Mouse (Mus musculus) Patski (cell line): ENCODE results near the gene Trak1. TPM values are rescaled to one million over a fixed set of nuclear protein-coding genes. Genes with fewer than 3 reads are reported as not detected.
A peak's percentile ranks its signal among the peaks of the same experiment; 100 is the strongest.
"Not testable (repeated sequence)": the region's sequence is repeated elsewhere in the genome, so short reads cannot be mapped to it uniquely, and the experiment has no call there.

Experiments used
- ATAC-seq: fragments of 100-300 bp; one replicate; pipeline ENCODE4 v1.8.0; 2021
- CTCF ChIA-PET: fragments of 350-600 bp; sonication (Branson Sonifier 250); formaldehyde crosslinking; loops from one replicate; lab custom pipeline; 2022; ENCODE audit warnings: inconsistent platforms; lab: Charles Lee
- POLR2A ChIA-PET: fragments of 350-600 bp; sonication (Branson Sonifier 250); formaldehyde crosslinking; loops from one replicate; lab custom pipeline; 2022; ENCODE audit warnings: antibody characterized with exemption, inconsistent platforms; lab: Charles Lee
- DNase-seq: peaks from one replicate; pipeline ENCODE4 v3.0.0-alpha.2; 2011; ENCODE audit warnings: low read depth, low spot score
- H3K27me3 ChIP-seq: fragments of 371-371 bp; one replicate; pipeline ENCODE4 v1.5.1; 2021
- CTCF ChIP-seq: fragments of 100-300 bp; IDR thresholded peaks from one replicate; pipeline ENCODE4 v1.5.1; 2021
- in situ Hi-C: fragments of 300-500 bp; cut with MboI; formaldehyde crosslinking; loops from 3 replicates; pipeline ENCODE4 v1.11.1; 2018; ENCODE audit warnings: low pct_unique_long_range_greater_than_20kb, mixed read lengths
- polyA plus RNA-seq: library from polyadenylated mRNA; unstranded; gene quantifications from one replicate; pipeline ENCODE4 v1.2.3, GENCODE M21; 2021

Gene Trak1
- polyA plus RNA-seq, 1 experiment from 2014 or later, result 49.4 TPM

GRCm38 (mm10) chr9:121436501-121436900 lies 139.2 kb downstream of the Trak1 start:
- in situ Hi-C loops, result no loop called here
- TF ChIP-seq CTCF, result no peak
- ChIA-PET CTCF (interaction anchor here (1.8 kb wide), 1 partner anchor 9 kb away, joined by 5 read pairs; no protein-coding TSS in a partner anchor), POLR2A (no interaction called here)
- H3K27me3 ChIP-seq, result no peaks in the 10 kb centered on the region
- ATAC-seq, result no peak
- DNase-seq, result no peak

DNA sequence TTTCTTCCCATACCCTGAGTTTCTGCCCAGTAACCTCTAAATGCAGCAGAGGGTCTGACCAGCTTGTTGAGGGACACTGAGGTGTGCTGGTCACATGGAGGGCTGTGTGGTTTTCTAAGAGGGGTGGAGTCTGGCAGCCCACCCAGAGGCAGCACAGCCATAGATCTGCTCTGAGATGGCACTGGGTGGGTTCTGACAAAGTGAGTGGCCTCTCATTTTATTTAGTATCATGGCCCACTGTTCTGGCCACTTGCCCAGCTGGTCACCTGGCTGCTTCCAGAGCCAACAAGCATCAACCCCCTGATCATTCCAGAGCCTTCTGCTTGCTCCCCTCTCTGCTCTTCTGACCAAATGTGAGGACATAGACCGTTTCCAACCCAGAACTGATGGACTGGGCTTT lies 144.8 kb downstream of the Trak1 start:
- H3K27me3 ChIP-seq, result no peaks in the 10 kb centered on the region
- no peak for TF ChIP-seq CTCF
- no peak for ATAC-seq
- DNase-seq, result no peak
- in situ Hi-C loops, result no loop called here
- ChIA-PET POLR2A (interaction anchor here (0.8 kb wide), 1 partner anchor 36 kb away, joined by 3 read pairs; no protein-coding TSS in a partner anchor), CTCF (interaction anchor here (1.2 to 1.9 kb wide), 3 partner anchors 11 to 50 kb away, joined by 3 to 4 read pairs (median 3); no protein-coding TSS in a partner anchor)

- in situ Hi-C loops, result no loop called here
- H3K27me3 ChIP-seq, result no peaks in the 10 kb centered on the region
- CTCF ChIA-PET, result interaction anchor here (1.2 to 2.1 kb wide), 3 partner anchors 9 to 57 kb away, joined by 3 to 6 read pairs (median 4); no protein-coding TSS in a partner anchor
- DNase-seq, result no peak
- POLR2A ChIA-PET, result interaction anchor here (1.7 kb wide), 1 partner anchor 9 kb away, joined by 3 read pairs; no protein-coding TSS in a partner anchor
- no peak for TF ChIP-seq CTCF
- ATAC-seq, result no peak
Measured at GRCm38 (mm10) chr9:121443696-121444366, 146.5 kb downstream of the Trak1 start.

DNA sequence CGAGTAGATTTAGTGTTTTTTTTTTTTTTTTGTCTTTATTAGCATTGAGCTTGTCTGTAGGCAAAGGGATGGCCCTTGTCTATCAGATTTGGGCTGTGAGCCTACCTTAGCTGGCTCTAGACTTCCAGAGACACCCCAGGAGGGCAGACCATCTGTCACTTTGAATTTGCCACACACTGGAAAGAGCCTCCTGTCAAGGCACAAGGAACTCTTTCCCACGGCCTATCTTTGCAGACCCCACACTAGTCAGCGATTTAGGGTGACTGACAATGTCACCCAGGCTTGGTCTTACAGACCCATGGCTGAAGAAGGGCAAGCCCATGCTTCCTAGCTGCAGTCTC lies 147.0 kb downstream of the Trak1 start:
- in situ Hi-C loops, result no loop called here
- CTCF ChIA-PET, result interaction anchor here (1.7 to 2.1 kb wide), 3 partner anchors 7 to 58 kb away, joined by 4 to 6 read pairs (median 5); no protein-coding TSS in a partner anchor
- no peak for TF ChIP-seq CTCF
- POLR2A ChIA-PET, result interaction anchor here (1.7 kb wide), 1 partner anchor 8 kb away, joined by 3 read pairs; no protein-coding TSS in a partner anchor
- DNase-seq (no peak), ATAC-seq (no peak)
- no peaks in the 10 kb centered on the region for H3K27me3 ChIP-seq

- TF ChIP-seq CTCF, result no peak
- CTCF ChIA-PET, result interaction anchor here (0.9 to 2.1 kb wide), 5 partner anchors 8 to 59 kb away, joined by 3 to 6 read pairs (median 5); no protein-coding TSS in a partner anchor
- ATAC-seq, result no peak
- H3K27me3 ChIP-seq, result no peaks in the 10 kb centered on the region
- POLR2A ChIA-PET, result no interaction called here
- no peak for DNase-seq
- in situ Hi-C loops, result loop anchor here (5.0 kb wide), 1 partner anchor 58 kb away; no protein-coding TSS in a partner anchor
Measured at GRCm38 (mm10) chr9:121445364-121445763, 148.1 kb downstream of the Trak1 start.

DNA sequence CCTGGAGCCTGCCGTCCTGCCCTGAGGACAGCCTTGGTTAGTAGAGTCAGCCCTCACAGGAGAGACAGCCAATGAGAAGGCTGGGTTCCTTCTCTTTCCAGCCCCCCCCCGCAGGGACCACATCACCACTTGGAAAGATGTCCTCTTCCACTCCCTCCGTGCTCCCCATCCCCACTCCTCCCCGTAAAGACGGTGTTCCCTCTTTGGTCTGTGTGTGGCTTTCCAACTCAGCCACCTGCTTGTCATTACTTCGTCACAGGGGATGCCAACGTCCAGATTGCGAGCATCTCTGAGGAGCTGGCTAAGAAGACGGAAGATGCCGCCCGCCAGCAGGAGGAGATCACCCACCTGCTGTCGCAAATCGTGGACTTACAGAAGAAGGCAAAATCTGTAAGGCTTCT lies 149.1 kb downstream of the Trak1 start:
- H3K27me3 ChIP-seq, result no peaks in the 10 kb centered on the region
- TF ChIP-seq CTCF, result no peak
- no peak for DNase-seq
- ChIA-PET CTCF (interaction anchor here (1.7 kb wide), 1 partner anchor 54 kb away, joined by 6 read pairs; no protein-coding TSS in a partner anchor), POLR2A (no interaction called here)
- ATAC-seq, result no peak
- in situ Hi-C loops, result loop anchor here (5.0 kb wide), 1 partner anchor 59 kb away; no protein-coding TSS in a partner anchor

GRCm38 (mm10) chr9:121452342-121452942 lies 155.1 kb downstream of the Trak1 start:
- ChIA-PET POLR2A (interaction anchor here (1.4 kb wide), 1 partner anchor 9 kb away, joined by 3 read pairs; no protein-coding TSS in a partner anchor), CTCF (interaction anchor here (1.1 to 2.4 kb wide), 3 partner anchors 26 to 237 kb away, joined by 3 to 6 read pairs (median 3); no protein-coding TSS in a partner anchor)
- DNase-seq, ATAC-seq, H3K27me3 ChIP-seq: not testable (repeated sequence)
- in situ Hi-C loops, result loop anchor here (10.0 kb wide), 1 partner anchor 198 kb away; no protein-coding TSS in a partner anchor

GRCm38 (mm10) chr9:121454891-121455290 lies 157.6 kb downstream of the Trak1 start:
- ATAC-seq (no peak), DNase-seq (no peak)
- no peak for TF ChIP-seq CTCF
- in situ Hi-C loops, result loop anchor here (10.0 kb wide), 1 partner anchor 200 kb away; no protein-coding TSS in a partner anchor
- no peaks in the 10 kb centered on the region for H3K27me3 ChIP-seq
- CTCF ChIA-PET, result no interaction called here
- POLR2A ChIA-PET, result no interaction called here

DNA sequence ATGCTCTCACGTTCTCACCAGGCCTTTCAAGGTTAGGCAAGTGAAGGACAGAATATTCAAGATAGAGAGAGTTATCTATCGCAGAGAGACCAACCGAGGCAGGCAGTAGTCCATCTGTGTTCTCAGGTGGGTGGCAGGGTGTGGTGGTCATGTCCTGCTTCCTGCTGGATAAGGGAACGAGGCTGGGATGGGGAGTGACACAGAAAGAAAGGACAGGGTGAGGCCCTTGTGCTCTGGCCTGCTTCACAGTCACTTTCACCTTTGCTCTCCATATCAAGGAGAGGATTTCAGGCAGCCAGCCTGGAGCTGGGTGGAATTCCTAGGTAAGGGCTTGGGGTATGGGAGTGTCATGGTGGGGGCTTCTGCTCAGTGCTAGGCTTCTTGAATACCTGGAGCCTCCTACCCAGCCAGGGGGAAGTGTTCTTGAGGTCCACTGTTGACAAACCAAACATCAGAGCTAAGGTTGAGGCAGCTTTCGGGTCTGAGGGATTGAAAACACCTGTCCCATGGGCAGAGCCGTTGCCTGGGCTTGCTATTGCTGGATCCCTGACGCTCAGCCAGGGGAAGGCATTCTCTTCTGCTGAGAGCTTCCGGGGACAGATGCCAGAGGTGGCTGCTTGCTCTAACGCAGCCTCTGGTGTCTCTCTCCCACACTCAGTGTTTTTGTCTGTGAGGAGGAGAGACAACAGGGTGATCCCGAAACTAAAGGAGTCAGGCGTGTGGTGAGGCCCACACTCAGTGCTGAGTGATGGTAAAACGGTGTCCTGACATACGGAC lies 159.6 kb downstream of the Trak1 start:
- H3K27me3 ChIP-seq, result no peaks in the 10 kb centered on the region
- POLR2A ChIA-PET, result no interaction called here
- CTCF ChIA-PET, result no interaction called here
- ATAC-seq (no peak), DNase-seq (no peak)
- TF ChIP-seq CTCF, result no peak
- in situ Hi-C loops, result loop anchor here (10.0 kb wide), 1 partner anchor 202 kb away; no protein-coding TSS in a partner anchor

DNA sequence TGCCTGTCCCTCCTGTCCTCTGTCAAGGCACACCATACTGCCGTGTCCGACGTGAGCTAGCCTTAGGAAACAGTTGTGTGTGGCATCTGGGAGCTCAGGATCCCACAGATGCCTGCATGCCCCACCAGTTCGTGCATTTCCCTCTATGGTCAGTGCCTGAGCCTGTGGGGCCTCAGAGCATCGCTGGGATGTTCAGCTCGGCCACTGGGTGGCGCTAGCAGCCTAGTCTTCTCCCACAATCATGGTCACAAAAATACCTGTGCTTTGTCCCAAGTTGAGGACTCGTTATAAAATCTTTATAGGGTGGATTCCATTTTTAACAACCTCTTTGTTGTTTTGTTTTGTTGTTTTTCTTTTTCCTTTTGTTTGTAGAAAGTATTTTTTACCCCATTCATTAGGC lies 161.2 kb downstream of the Trak1 start:
- H3K27me3 ChIP-seq, result no peaks in the 10 kb centered on the region
- no peak for DNase-seq
- POLR2A ChIA-PET, result no interaction called here
- peak; percentile 74 for ATAC-seq
- TF ChIP-seq CTCF, result no peak
- in situ Hi-C loops, result loop anchor here (10.0 kb wide), 1 partner anchor 204 kb away; no protein-coding TSS in a partner anchor
- CTCF ChIA-PET, result interaction anchor here (0.6 to 1.0 kb wide), 3 partner anchors 16 to 17 kb away, joined by 3 read pairs; no protein-coding TSS in a partner anchor
